Mouse (Mus musculus) cerebellum, postnatal 36 days (tissue): ENCODE measurements around the gene Lfng.

Experiments
- DNase-seq, 2 experiments: peaks; one replicate each; pipeline ENCODE4 v3.0.0; 2021 to 2022; ENCODE audit warnings: mixed read lengths in 2 of 2

The Lfng gene

GRCm38 (mm10) chr5:140644263-140644662 is 37.1 kb downstream of the Lfng start:
- DNase-seq, result no peak

- DNase-seq, result no peak
These were observed 37.6 kb downstream of the Lfng start for GRCm38 (mm10) chr5:140644702-140645201.

DNA sequence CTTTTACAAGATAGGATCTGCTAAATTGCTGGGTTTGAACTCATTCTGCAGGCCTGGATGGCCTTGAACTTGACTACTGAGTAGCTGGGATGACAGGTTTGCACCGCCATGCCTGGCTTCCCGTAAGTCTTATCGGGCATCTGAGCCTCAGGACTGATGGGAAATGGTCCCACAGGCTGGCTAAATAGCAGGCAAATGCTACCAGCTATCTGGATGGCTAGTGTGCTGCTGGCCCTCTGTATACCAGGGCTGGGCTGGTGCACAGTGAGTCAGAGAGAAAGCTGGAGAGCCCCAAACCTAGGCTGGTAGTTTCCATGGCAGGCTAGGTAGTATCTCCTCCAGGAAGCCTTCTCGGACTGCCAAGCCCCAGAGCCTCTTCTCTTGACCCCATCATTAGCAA is 38.3 kb downstream of the Lfng start:
- DNase-seq, result no peak

GRCm38 (mm10) chr5:140646171-140646570 is 39.1 kb downstream of the Lfng start:
- no peak for DNase-seq

DNA sequence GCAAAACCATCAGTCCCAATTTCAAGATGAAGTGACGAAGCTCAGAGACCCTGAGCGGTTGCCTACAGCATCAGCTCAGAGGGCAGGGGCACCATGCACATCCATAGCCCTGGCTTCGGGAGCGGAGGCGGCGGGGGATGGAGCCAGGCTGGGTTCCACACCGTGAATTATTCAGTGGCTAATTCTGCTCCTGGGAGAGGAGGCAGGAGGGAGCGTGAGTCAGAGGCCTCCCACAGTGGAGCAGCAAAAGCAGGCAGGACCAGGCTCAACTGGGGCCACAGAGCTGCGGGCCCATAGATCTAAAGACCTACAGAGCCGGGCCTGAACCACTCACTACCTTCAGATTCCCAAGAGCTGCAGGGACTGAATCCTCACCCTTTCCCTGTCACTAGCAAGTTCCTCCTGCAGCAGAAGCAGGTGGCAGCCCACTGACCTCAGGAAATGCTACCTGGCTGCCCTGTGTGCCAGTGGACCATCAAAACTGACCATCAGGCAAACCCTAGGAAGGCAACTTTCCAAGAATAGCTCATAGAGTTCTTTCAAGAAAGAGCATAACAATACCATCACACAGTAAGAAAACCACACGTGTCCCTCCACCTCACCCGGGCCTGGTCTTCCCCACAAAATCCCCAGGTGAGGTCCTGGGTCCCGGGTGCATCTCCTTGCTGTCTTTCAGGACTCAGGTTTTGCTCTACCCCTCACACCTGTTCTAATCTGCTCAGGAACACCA is 40.1 kb downstream of the Lfng start:
- DNase-seq, result peak; percentile 51 to 58

DNA sequence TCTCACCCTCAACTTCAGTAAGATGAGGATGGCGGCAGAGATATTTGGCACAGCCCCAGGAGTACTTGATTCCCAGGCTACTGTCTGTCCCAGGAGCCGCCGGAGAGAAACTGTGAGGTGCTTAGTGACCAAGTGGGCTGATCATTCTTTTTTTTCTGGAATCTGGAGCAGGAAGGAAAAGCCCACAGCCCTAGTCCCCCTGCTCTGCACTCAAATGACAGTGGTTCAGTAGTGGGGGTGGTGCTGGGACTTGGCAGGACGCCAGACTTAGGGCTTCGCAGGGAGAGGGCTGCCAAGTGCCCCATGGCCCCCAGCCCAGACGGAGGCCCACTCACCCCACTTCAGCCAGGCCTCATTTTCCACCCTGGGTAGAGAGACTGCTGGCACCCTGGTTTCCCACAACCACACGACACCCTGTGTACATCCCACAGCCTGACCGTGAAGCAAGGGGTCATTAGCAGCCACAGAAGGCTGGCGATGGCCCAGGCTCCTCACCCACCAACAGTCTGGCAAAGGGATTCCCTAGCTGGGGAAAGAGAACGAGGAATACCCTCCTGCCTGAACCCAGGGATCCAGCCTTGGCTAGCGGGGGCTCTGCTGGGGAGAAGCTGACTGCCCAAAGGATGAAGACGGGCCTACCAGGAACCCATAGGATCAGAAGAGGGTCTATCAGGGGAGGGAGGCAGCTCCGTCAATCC is 40.9 kb downstream of the Lfng start:
- peak; percentile 55 to 65 for DNase-seq

DNA sequence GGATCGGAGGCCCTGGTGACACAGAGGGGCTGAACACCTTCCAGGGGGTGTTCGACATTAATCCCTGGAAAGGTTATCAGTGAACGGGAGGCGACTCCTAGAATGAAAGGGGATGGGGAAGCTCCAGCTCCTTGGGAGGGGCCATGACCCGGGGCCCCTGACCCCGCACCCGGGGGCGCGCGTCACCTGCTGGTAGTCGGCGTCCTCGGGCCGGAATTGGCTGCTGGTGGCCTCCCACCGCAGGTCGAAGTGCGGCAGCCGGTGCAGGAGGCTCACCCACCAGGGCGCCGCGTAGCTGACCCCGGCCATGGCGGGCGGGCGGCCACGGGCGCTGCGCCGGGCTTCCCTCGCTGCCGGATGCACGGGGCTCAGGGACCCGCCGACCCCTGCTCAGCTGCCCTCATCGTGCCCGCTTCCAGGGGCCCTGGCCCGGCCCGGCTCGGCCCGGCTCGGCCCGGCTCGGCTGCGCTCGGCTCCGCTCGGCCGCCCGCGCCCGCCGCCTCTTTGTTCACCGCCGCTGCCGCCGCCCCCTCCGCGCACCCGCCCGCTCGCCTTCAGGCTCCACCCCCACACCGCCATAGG is 41.5 kb downstream of the Lfng start, which contains the start of gene Ttyh3:
Ttyh3 (minus strand) TSS at position 513 of the 582 bp plus-strand sequence.
- DNase-seq, result no peak

DNA sequence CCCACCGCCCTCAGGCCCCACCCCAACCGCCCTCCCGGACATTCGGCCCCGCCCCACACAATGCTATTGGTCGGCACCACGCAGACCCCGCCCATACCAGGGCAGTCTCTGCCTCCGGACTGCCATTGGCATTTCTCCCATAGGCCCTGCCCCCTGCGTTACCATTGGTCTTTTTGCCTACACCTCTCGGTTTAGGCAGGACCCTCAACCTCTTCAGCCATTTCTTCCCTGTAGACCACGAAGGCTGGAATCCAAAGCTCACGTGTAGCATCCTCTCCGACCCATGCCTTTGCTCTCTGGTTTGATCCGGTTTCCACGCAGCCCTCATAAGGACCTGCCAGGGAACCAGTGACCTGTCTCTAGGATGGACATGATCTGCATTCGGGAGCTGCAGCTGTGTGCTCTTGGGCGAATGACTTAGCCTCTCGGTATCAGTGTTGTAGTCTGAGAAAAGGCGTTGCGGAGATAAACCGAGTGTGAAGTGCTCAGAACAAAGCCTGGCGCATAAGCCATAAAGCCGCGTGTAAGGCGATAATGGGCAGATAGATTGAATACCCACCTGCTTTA is 42.1 kb downstream of the Lfng start:
- peak; percentile 94 to 99 for DNase-seq

DNA sequence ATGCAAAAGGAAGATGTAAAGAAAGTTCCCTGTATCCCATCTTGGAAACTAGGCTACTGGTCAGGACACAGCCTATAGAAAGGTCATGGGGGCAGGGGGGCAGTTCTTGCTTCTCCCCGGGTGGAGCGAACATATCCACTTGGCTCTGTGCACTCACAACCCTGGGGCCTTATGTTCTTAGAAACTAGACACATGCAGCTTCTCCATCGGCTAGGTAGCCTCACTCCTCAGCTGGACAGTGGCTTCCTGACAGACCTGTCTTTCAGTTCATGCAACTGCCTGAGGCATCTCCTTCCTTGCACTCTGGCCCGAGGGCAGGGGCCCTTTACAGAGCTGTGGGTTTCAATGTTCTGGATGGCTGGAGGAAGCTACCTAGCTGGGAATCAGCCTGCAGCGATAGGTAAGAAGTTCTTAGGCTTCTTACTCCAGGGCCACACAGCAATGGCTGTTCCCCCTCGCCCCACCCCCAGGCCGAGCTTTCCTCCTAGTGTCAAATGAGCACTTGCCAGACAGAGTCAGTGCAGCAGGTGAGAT is 42.8 kb downstream of the Lfng start:
- no peak for DNase-seq

GRCm38 (mm10) chr5:140651231-140651630 is 44.1 kb downstream of the Lfng start:
- no peak for DNase-seq

DNA sequence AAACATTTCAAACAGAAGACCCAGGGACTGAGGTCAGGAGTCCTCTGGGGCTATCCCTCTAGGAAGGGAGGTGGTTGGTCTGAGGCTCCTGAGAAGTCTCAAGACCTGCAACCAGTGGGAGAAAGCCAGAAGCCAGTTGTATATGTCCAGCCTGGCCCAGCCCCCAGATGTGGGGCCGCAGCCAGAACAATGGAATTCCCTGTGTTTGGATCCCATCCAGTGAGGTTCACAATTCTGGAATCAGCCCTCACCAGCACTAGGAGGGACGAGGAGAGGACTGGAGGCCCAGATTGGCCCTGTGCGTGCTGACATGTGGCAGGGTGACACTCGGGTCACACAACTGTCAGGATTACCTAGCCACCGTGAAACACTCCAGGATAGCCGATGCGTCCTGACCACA is 45.5 kb downstream of the Lfng start:
- DNase-seq, result no peak

DNA sequence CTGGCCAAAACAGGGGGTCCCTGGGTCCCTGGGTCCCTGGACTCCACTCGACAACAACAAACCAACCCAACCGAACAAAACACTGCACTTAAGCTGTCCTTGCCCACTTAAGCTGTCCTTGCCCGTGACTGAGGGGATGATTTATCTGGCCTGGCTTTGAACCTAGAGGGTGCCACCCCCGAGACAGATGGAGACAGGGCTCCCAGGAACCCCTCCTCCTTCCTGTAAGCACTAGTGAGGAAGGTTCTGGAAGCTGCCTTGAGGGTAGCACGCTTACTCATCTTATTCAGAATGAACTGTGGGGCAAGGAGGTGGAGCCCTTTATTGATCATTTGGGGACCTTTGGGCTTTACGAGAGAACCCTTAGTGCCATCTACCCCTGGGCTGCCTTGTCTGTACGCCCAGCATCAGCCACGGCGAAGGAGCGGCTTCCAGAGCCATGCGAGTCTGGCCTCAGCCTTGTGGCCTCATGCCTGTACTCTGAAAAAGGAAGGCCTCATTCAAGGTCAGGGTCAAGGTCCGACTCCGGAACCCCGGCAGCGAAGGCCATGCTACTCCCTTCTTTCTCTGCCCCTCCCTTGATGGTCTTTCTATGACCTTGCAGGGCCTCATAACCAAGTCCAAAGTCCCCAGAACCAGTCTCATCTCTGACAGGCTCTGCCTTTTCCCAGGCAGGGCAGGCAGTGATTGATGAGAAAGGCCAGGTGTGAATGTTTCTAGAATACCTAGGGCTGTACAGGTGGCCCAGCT is 47.2 kb downstream of the Lfng start:
- DNase-seq, result no peak

- DNase-seq, result peak; percentile 37 to 45
These were observed 52.6 kb downstream of the Lfng start for GRCm38 (mm10) chr5:140659607-140660272.

DNA sequence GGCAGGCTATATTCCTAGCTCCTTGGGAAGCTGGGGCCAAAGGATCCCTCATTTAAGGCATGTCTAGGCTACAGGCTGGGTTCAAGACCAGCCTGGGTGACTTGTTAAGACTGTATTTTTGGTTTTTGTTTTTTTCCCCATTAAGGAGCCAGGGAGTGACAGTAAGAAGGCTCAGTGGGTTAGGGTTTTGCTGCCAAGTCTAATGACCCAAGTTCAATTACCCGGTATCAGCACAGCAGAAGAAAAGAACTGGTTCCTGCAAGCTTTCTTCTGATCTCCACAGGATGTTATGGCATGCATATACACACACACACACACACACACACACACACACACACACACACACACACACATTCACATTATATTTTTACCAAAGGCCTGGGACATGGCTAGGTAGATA is 53.3 kb downstream of the Lfng start:
- DNase-seq, result no peak

DNA sequence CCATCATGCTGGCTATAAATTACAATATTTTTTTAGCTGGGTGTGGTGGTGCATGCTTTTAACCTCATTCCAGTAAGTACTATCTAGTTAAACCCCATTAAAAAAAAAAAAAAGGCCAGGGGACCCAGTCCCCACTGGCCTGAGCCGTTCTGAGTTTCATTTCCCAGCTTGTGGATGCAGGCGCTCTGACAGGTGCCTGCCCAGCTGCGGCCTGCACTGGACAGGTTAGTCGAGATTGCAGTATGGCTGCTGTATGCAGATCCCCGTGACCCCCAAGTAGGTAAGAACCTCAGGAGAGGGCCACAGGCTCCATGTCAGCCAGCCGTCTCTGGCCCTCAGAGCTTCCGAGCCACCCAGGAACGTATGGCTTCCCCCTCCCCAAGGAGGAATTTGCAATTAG is 54.3 kb downstream of the Lfng start:
- DNase-seq, result no peak

- no peak for DNase-seq
These were observed 54.9 kb downstream of the Lfng start for GRCm38 (mm10) chr5:140661875-140662643.

GRCm38 (mm10) chr5:140662741-140663592 is 55.8 kb downstream of the Lfng start:
- DNase-seq, result no peak

DNA sequence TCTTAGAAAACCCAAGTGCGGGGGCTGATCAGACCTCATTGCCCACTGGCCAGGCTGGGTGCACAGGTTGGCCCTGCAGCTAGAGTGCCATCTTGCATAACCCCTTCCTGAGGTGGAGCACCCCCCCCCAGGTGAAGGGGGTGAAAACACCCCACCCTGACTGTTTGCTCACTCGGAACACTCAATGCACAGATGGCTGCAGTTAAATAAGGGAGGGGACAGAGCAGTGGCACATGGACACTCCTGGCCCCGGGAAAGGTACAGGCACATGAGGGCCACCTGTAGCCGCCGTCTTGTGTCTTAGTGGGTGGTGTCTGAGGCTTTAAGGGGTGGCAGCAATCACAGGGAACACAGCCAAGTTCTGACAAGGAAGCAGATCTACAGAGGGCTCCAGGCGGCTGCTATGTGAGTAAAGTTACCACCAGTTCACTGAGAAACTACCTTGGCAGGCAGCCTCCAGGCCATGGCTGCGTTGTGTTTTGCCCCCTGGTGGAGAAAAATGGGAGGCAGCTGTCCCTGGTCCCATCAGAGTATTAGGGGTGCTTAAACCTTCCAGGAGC is 56.6 kb downstream of the Lfng start:
- peak; percentile 59 to 60 for DNase-seq
